Mouse (Mus musculus) midbrain, embryonic 11.5 days (tissue): ENCODE data around the gene Ndufa4l2. TPM values are rescaled to one million over a fixed set of nuclear protein-coding genes. Genes with fewer than 3 reads are reported as not detected.

ENCODE experiments used
- ATAC-seq: fragments of 200-750 bp; cut with Nextera tagmentation; 2 replicates; pipeline ENCODE4 v1.8.0; 2017; ENCODE audit warnings: moderate TSS enrichment, moderate library complexity; ENCODE audit not compliant: low FRiP score
- DNase-seq: peaks from one replicate; pipeline ENCODE4 v3.0.0; 2015; ENCODE audit warnings: low spot score; ENCODE audit errors: missing footprints
- H3K27ac ChIP-seq: fragments of 300-500 bp; sonication (generic); 2 replicates; pipeline ENCODE4 v1.5.1; 2014; ENCODE audit warnings: low read depth, low read length
- H3K27me3 ChIP-seq: fragments of 300-500 bp; sonication (generic); 2 replicates; pipeline ENCODE4 v1.6.1; 2014; ENCODE audit warnings: mild to moderate bottlenecking, low read length, moderate library complexity, mixed read lengths; ENCODE audit not compliant: control insufficient read depth, insufficient read depth
- H3K36me3 ChIP-seq: fragments of 300-500 bp; sonication (generic); 2 replicates; pipeline ENCODE4 v1.6.1; 2014; ENCODE audit warnings: mild to moderate bottlenecking, low read length, moderate library complexity, mixed read lengths; ENCODE audit not compliant: control insufficient read depth, insufficient read depth
- H3K4me1 ChIP-seq: fragments of 300-500 bp; sonication (generic); 2 replicates; pipeline ENCODE4 v1.6.1; 2014; ENCODE audit warnings: low read length; ENCODE audit not compliant: control insufficient read depth, insufficient read depth
- H3K4me2 ChIP-seq: fragments of 300-500 bp; sonication (generic); 2 replicates; pipeline ENCODE4 v1.6.1; 2014; ENCODE audit warnings: mild to moderate bottlenecking, moderate library complexity
- H3K4me3 ChIP-seq: fragments of 300-500 bp; sonication (generic); 2 replicates; pipeline ENCODE4 v1.5.1; 2014; ENCODE audit warnings: low read depth, low read length
- H3K9ac ChIP-seq: fragments of 300-500 bp; sonication (generic); 2 replicates; pipeline ENCODE4 v1.6.1; 2014; ENCODE audit warnings: low read length
- H3K9me3 ChIP-seq: fragments of 300-500 bp; sonication (generic); 2 replicates; pipeline ENCODE4 v1.6.1; 2016; ENCODE audit warnings: low read length; ENCODE audit not compliant: control insufficient read depth
- WGBS: fragments of 180-500 bp; shearing (Covaris S2); extraction: QIAGEN DNeasy Blood & Tissue Kit; methylation state at CpG from one replicate; pipeline ENCODE4 v1.1.7; 2014; 5-methylcytosine and 5-hydroxymethylcytosine counted together
- polyA plus RNA-seq: library from polyadenylated mRNA; unstranded; fragments of >200 nt; fragmentation: Nextera tagmentation; extraction: Ambion mirVana; gene quantifications from 2 replicates; pipeline ENCODE4 v1.2.1, GENCODE M21; 2014

Ndufa4l2 gene
- polyA plus RNA-seq, 1 experiment from 2014 or later: 3.6 TPM

GRCm38 (mm10) chr10:127534036-127534928 is 19.5 kb downstream of the Ndufa4l2 start, which contains the start of gene Nxph4:
Nxph4 (minus strand) TSS chr10:127534559.
- Histone ChIP-seq H3K4me3 (peak within 1 kb of the TSS; percentile 41), H3K27ac (0 out of 2 replicates have a peak within 1 kb of the TSS, but pooled peaks have one; percentile 5), H3K27me3 (peaks cover 72% of the 10 kb centered on the region), H3K4me1 (peaks cover 32% of the 10 kb centered on the region), H3K4me2 (peak within 1 kb of the TSS; percentile 63), H3K36me3 (no peaks in the 10 kb centered on the region; the same call in 1 of the 2 replicates), H3K9ac (peak within 1 kb of the TSS; percentile 55), H3K9me3 (no peaks in the 10 kb centered on the region)
- no peak for DNase-seq
- no peak; the same call in 1 of the 2 replicates for ATAC-seq
- under 1% methylated on average over 72 of the region's 78 CpGs for WGBS

GRCm38 (mm10) chr10:127534929-127535384 is 20.2 kb downstream of the Ndufa4l2 start:
- WGBS: 1% methylated on average over 28 of the region's 30 CpGs

GRCm38 (mm10) chr10:127536586-127537314 is 22.0 kb downstream of the Ndufa4l2 start:
- Histone ChIP-seq H3K4me1 (peaks cover 23% of the 10 kb centered on the region), H3K9me3 (no peaks in the 10 kb centered on the region), H3K36me3 (peaks cover 5% of the 10 kb centered on the region), H3K4me2 (no peak overlapping the region), H3K9ac (no peak overlapping the region), H3K4me3 (no peak overlapping the region), H3K27ac (0 out of 2 replicates have a peak overlapping the region, but pooled peaks have one; percentile 14), H3K27me3 (peaks cover 48% of the 10 kb centered on the region)
- 11% methylated on average over 8 of the region's 8 CpGs for WGBS
- ATAC-seq (peak; percentile 65), DNase-seq (no peak)

More at GRCm38 (mm10) chr10:127534929-127535384, 20.2 kb downstream of the Ndufa4l2 start:
- H3K36me3 ChIP-seq: peaks cover 4% of the 10 kb centered on the region; the same call in 1 of the 2 replicates
- no peaks in the 10 kb centered on the region for H3K9me3 ChIP-seq
- H3K4me1 ChIP-seq: peaks cover 29% of the 10 kb centered on the region
- H3K9ac ChIP-seq: peak overlapping the region; percentile 38; the same call in 1 of the 2 replicates
- peaks cover 66% of the 10 kb centered on the region for H3K27me3 ChIP-seq
- peak; percentile 19; the same call in 1 of the 2 replicates for ATAC-seq
- 0 out of 2 replicates have a peak overlapping the region, but pooled peaks have one; percentile 5 for H3K27ac ChIP-seq
- H3K4me3 ChIP-seq: peak overlapping the region; percentile 41
- H3K4me2 ChIP-seq: peak overlapping the region; percentile 63
- DNase-seq: no peak

DNA sequence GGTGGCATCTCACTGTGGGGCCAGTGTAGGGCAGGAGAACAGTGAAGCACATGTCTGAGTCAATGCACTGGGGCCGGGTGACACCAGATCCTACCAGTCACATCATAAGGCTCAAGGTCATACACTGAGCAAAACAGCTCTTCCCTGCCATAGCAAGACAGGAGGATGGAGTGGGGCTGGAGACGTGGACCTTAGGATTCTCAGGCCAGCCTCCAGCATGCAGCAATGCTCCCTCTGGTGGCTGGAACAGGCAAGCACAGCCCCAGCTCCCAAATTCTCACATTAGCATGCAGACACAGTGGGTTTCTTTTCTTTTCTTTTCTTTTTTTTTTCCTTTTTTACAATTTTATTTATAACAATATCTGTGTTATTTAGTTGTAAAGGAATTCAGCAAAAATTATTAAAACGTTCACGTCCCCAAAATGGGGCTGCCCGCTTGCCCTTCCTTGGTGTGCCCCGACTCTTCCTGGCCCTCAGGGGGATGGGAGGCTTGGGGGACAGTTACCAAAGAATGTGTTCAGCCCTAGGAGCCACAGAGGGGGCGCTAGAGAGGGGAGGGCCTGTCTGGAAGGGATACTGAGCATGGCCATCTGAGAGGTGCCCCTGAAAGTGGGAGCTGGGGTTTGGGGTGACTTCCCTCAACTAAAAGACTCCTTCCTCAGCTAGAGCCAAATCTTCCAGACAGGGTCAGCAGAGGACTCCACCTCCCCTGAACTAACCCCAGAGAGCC is 23.3 kb downstream of the Ndufa4l2 start:
- H3K9ac ChIP-seq: no peak overlapping the region
- H3K27ac ChIP-seq: no peak overlapping the region
- peak; percentile 96 for DNase-seq
- peaks cover 36% of the 10 kb centered on the region for H3K27me3 ChIP-seq
- peaks cover 8% of the 10 kb centered on the region for H3K36me3 ChIP-seq
- WGBS: 22% methylated on average over 7 of the region's 7 CpGs
- H3K4me3 ChIP-seq: no peak overlapping the region
- no peaks in the 10 kb centered on the region for H3K9me3 ChIP-seq
- peaks cover 23% of the 10 kb centered on the region for H3K4me1 ChIP-seq
- peak; percentile 49 for ATAC-seq
- H3K4me2 ChIP-seq: no peak overlapping the region

GRCm38 (mm10) chr10:127541510-127541909 is 26.7 kb downstream of the Ndufa4l2 start:
- H3K27me3 ChIP-seq: peaks cover under 1% of the 10 kb centered on the region
- H3K9ac ChIP-seq: no peak overlapping the region
- H3K4me2 ChIP-seq: no peak overlapping the region
- peaks cover 18% of the 10 kb centered on the region for H3K36me3 ChIP-seq
- WGBS: 95% methylated on average over 8 of the region's 8 CpGs
- ATAC-seq: no peak
- no peak overlapping the region for H3K27ac ChIP-seq
- H3K4me1 ChIP-seq: peaks cover 5% of the 10 kb centered on the region; the same call in 1 of the 2 replicates
- no peaks in the 10 kb centered on the region for H3K9me3 ChIP-seq
- no peak overlapping the region for H3K4me3 ChIP-seq
- no peak for DNase-seq

- H3K4me3 ChIP-seq: no peak overlapping the region
- WGBS: 67% methylated on average over 13 of the region's 13 CpGs
- no peak overlapping the region for H3K27ac ChIP-seq
- no peak for DNase-seq
- H3K36me3 ChIP-seq: peaks cover 19% of the 10 kb centered on the region
- H3K9ac ChIP-seq: no peak overlapping the region
- 0 out of 2 replicates have a peak, but pooled peaks cover under 1% of the 10 kb centered on the region for H3K4me1 ChIP-seq
- no peak for ATAC-seq
- no peaks in the 10 kb centered on the region for H3K9me3 ChIP-seq
- H3K4me2 ChIP-seq: no peak overlapping the region
- no peaks in the 10 kb centered on the region for H3K27me3 ChIP-seq
Observed at GRCm38 (mm10) chr10:127542084-127542483, 27.3 kb downstream of the Ndufa4l2 start.

GRCm38 (mm10) chr10:127542720-127543119 is 28.0 kb downstream of the Ndufa4l2 start:
- H3K4me1 ChIP-seq: no peaks in the 10 kb centered on the region
- no peak overlapping the region for H3K4me3 ChIP-seq
- H3K9ac ChIP-seq: no peak overlapping the region
- peaks cover 21% of the 10 kb centered on the region for H3K36me3 ChIP-seq
- H3K9me3 ChIP-seq: no peaks in the 10 kb centered on the region
- ATAC-seq (no peak), DNase-seq (no peak)
- no peaks in the 10 kb centered on the region for H3K27me3 ChIP-seq
- no peak overlapping the region for H3K4me2 ChIP-seq
- 34% methylated on average over 6 of the region's 6 CpGs for WGBS
- H3K27ac ChIP-seq: no peak overlapping the region

GRCm38 (mm10) chr10:127543916-127544315 is 29.1 kb downstream of the Ndufa4l2 start:
- no peak overlapping the region for H3K4me2 ChIP-seq
- no peak overlapping the region for H3K9ac ChIP-seq
- DNase-seq: no peak
- no peak for ATAC-seq
- H3K4me3 ChIP-seq: no peak overlapping the region
- no peaks in the 10 kb centered on the region for H3K9me3 ChIP-seq
- 83% methylated on average over 3 of the region's 3 CpGs for WGBS
- no peaks in the 10 kb centered on the region for H3K4me1 ChIP-seq
- H3K27me3 ChIP-seq: no peaks in the 10 kb centered on the region
- peaks cover 24% of the 10 kb centered on the region for H3K36me3 ChIP-seq
- H3K27ac ChIP-seq: no peak overlapping the region
